Mouse (Mus musculus) forebrain, embryonic 12.5 days (tissue): Measurements from ENCODE around the gene Nudt22. TPM values are rescaled to one million over a fixed set of nuclear protein-coding genes. Genes with fewer than 3 reads are reported as not detected.
"Not testable (repeated sequence)": the region's sequence is repeated elsewhere in the genome, so short reads cannot be mapped to it uniquely, and the experiment has no call there.

Source experiments
- ATAC-seq: fragments of 200-750 bp; cut with Nextera tagmentation; 2 replicates; pipeline ENCODE4 v1.8.0; 2017; ENCODE audit warnings: moderate TSS enrichment; ENCODE audit not compliant: low FRiP score
- H3K27ac ChIP-seq: fragments of 300-500 bp; sonication (generic); 2 replicates; pipeline ENCODE4 v1.5.1; 2016; ENCODE audit warnings: mild to moderate bottlenecking
- H3K27me3 ChIP-seq: fragments of 300-500 bp; sonication (generic); 2 replicates; pipeline ENCODE4 v1.6.1; 2016; ENCODE audit warnings: mild to moderate bottlenecking
- H3K36me3 ChIP-seq: fragments of 300-500 bp; sonication (generic); replicated peaks from 2 replicates; pipeline ENCODE4 v1.6.1; 2016; ENCODE audit warnings: mild to moderate bottlenecking
- H3K4me1 ChIP-seq: fragments of 300-500 bp; sonication (generic); 2 replicates; pipeline ENCODE4 v1.6.1; 2016
- H3K4me2 ChIP-seq: fragments of 300-500 bp; sonication (generic); 2 replicates; pipeline ENCODE4 v1.6.1; 2016; ENCODE audit warnings: mild to moderate bottlenecking, moderate library complexity
- H3K4me3 ChIP-seq: fragments of 300-500 bp; sonication (generic); replicated peaks from 2 replicates; pipeline ENCODE4 v1.5.1; 2016; ENCODE audit warnings: mild to moderate bottlenecking
- H3K9ac ChIP-seq: fragments of 300-500 bp; sonication (generic); 2 replicates; pipeline ENCODE4 v1.6.1; 2016; ENCODE audit warnings: mild to moderate bottlenecking
- H3K9me3 ChIP-seq: fragments of 300-500 bp; sonication (generic); 2 replicates; pipeline ENCODE4 v1.6.1; 2016
- WGBS: fragments of 180-500 bp; shearing (Covaris S2); methylation state at CpG from one replicate; pipeline ENCODE4 v1.1.7; 2016; 5-methylcytosine and 5-hydroxymethylcytosine counted together
- polyA plus RNA-seq: library from polyadenylated mRNA; unstranded; fragments of >200 nt; fragmentation: Nextera tagmentation; extraction: Ambion mirVana; gene quantifications from 2 replicates; pipeline ENCODE4 v1.2.1, GENCODE M21; 2016

Gene Nudt22
- polyA plus RNA-seq, 1 experiment from 2014 or later, result 16.2 TPM

DNA sequence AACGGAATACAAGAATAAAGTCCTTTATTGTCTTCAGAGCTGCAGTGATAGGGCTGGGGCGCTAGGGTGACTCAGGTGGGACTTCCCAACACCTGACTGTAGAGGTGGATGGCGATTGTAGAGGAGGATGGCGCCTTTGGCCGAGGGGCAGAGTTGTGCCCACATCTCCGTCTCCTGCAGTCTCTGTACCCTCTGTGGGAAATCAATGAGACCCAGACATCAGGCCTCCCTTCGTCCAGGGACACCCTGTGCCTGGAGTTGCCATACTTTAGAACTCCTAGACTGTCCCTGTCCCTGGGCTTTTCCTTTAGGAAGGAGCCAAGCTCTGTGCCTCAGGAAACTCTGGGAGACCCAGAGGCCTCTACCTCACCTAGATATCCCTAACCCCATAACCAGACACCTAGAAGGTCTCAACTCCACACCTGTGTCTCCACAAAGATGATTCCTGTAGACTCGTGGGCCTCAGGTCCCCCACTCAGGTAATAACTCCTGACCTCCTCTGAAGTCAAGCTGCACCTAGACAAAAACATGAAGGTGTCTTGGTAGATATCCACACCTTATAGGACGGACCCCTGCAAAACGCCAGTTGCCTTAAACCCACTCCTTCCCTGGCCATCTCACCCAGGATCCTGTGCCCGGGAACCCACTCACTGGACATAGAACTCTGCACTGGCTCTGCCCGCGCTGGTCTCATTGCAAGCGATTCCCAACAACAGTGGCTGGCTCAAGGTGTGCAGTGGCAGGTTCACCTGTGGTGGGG lies 2.7 kb downstream of the Nudt22 start:
- peak overlapping the region; percentile 95 for H3K4me2 ChIP-seq
- ATAC-seq, result no peak
- H3K27me3 ChIP-seq, result no peaks in the 10 kb centered on the region
- 59% methylated on average over 14 of the region's 14 CpGs for WGBS
- peak overlapping the region; percentile 65; the same call in 1 of the 2 replicates for H3K27ac ChIP-seq
- H3K9me3 ChIP-seq, result no peaks in the 10 kb centered on the region
- peaks cover 50% of the 10 kb centered on the region for H3K4me1 ChIP-seq
- H3K36me3 ChIP-seq, result 0 out of 2 replicates have a peak, but pooled peaks cover 4% of the 10 kb centered on the region
- peak overlapping the region; percentile 65 for H3K9ac ChIP-seq
- peak overlapping the region; percentile 56 for H3K4me3 ChIP-seq

DNA sequence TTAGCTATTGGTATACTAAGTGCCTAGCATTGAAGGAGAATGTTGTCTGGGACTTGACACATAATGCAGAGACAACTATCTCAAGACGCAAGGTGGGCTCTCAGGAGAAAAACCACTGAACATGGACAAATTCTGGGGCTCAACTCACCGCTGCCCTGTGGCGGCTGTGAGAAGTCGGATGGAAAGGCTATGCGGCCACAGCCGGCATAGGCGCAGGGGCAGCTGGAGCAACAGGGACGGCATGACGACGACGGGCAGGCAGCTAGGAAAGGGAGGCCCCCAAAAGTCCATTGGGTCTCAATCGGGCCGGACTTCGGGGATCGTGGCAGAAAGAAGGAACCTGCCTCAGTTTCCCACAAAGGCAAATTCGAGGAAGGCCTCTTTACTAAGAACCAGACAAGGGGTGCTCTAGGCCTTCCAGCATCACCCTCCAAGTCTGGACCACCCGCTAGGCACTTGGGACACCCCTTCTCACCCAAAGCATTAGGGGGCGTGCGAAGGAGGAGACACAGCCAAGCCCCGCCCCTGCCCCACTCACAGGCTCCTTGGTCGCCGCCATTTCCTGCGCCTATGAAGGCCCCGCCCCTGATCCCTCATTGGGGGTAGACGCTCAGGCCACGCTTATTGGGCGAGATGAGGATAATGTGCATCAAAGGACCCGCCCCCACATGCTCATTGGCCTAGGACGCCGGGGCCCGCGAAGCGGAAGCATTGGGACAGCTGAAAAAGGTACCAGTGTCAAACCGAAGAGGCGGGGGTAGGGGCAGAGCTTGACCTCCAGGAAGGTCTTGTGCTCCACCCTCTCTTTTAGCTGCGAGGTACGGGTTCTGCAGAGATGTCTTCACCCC lies 3.7 kb downstream of the Nudt22 start, which contains the start of gene Dnajc4:
Gene Dnajc4 (minus strand): TSS at position 562 of the 848 bp plus-strand sequence.
- Histone ChIP-seq H3K27me3 (no peaks in the 10 kb centered on the region), H3K27ac (peak within 1 kb of the TSS; percentile 65; the same call in 1 of the 2 replicates), H3K4me1 (peaks cover 54% of the 10 kb centered on the region), H3K4me3 (peak within 1 kb of the TSS; percentile 56), H3K36me3 (0 out of 2 replicates have a peak, but pooled peaks cover 4% of the 10 kb centered on the region), H3K9me3 (no peaks in the 10 kb centered on the region), H3K9ac (peak within 1 kb of the TSS; percentile 77), H3K4me2 (peak within 1 kb of the TSS; percentile 95)
- ATAC-seq, result peak; percentile 94
- 2% methylated on average over 37 of the region's 37 CpGs for WGBS

DNA sequence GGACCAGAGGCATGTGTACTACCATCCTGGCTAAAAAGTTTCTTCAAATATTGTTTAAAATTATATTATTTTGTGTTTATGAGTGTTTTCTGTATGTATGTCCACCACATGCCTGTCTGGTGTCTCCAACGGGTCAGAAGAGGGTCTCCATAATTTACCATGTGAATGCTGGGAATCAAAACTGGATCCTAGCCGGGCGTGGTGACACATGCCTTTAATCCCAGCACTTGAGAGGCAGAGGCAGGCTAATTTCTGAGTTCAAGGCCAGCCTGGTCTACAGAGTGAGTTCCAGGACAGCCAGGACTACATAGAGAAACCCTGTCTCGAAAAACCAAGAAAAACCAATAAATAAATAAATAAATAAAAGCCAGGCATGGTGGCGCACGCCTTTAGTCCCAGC lies 4.8 kb downstream of the Nudt22 start:
- H3K27ac ChIP-seq, H3K4me2 ChIP-seq, ATAC-seq, H3K4me3 ChIP-seq, H3K27me3 ChIP-seq, H3K36me3 ChIP-seq, H3K9me3 ChIP-seq, H3K9ac ChIP-seq: not testable (repeated sequence)
- 92% methylated on average over 6 of the region's 6 CpGs for WGBS
- H3K4me1 ChIP-seq, result peaks cover 54% of the 10 kb centered on the region

DNA sequence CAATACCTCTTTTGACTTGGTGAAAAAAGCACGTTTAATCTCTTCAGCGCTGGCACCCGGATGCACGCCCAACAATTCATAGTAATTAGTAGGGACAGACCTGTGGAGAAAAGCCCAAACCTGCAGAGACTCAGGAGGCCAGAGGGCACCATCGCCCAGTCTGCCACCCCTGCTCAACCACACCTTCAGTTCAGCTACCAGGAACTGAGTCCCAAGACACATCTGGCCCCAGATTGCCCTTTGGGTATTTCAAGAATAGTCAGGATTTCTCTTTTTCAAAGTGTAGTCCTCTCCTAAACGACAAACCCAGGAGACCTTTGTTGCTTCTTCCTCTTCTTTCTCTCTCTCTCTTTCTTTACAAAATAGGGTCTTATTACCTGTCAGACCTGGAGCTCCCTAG lies 5.2 kb downstream of the Nudt22 start:
- H3K36me3 ChIP-seq, result 0 out of 2 replicates have a peak, but pooled peaks cover 4% of the 10 kb centered on the region
- WGBS, result 91% methylated on average over 6 of the region's 6 CpGs
- no peak for ATAC-seq
- H3K4me1 ChIP-seq, result peaks cover 55% of the 10 kb centered on the region
- no peaks in the 10 kb centered on the region for H3K9me3 ChIP-seq
- H3K27me3 ChIP-seq, result no peaks in the 10 kb centered on the region
- no peak overlapping the region for H3K4me2 ChIP-seq
- no peak overlapping the region for H3K9ac ChIP-seq
- H3K4me3 ChIP-seq, result no peak overlapping the region
- no peak overlapping the region for H3K27ac ChIP-seq

DNA sequence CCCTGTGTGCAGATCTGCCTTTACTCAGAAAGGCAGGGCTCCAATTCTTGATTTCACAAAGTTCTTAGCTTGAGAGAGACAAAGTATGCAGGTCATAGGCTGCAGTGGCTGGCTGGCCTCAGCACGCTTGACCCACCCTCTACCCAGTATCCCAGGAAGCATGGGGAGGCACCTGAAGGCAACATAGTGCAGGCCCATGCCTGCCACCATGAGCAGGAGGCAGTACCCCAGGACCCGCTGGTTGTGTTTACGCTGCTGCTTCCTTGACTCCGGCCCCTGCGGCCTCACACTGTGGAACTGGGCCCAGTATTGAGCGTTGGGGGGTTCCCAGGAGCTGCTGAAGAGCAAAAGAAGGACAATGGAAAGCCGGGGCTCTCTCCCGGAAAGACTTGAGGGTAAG lies 6.7 kb downstream of the Nudt22 start:
- Histone ChIP-seq H3K36me3 (peaks cover 15% of the 10 kb centered on the region), H3K27ac (no peak overlapping the region), H3K9ac (no peak overlapping the region), H3K4me2 (no peak overlapping the region), H3K4me3 (no peak overlapping the region), H3K4me1 (peaks cover 41% of the 10 kb centered on the region), H3K9me3 (no peaks in the 10 kb centered on the region), H3K27me3 (no peaks in the 10 kb centered on the region)
- no peak for ATAC-seq
- WGBS, result 93% methylated on average over 8 of the region's 8 CpGs

DNA sequence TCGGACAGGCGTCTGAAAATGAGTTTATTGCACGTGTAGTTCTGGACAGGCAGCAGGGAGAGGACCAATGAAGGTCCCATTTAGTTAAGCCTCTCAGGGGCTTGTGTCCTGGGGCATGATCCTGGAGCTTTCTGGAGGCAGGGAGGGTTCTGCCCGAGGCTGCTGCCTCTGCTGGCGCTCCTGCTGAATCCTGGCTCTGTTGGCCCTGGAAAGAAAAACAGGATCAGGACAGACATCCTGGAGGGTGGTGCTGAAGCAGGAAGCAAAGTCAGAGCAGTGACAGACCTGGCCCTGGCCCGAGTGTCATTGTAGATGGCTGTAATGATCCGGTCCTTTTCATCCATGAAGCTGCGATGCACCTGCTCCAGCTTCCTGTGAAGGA lies 8.0 kb downstream of the Nudt22 start:
- Histone ChIP-seq H3K4me3 (peak overlapping the region; percentile 84), H3K27ac (peak overlapping the region; percentile 85), H3K9ac (peak overlapping the region; percentile 96), H3K36me3 (peaks cover 15% of the 10 kb centered on the region), H3K4me2 (peak overlapping the region; percentile 96), H3K4me1 (peaks cover 38% of the 10 kb centered on the region), H3K27me3 (no peaks in the 10 kb centered on the region), H3K9me3 (no peaks in the 10 kb centered on the region)
- WGBS, result 6% methylated on average over 8 of the region's 8 CpGs
- no peak for ATAC-seq

DNA sequence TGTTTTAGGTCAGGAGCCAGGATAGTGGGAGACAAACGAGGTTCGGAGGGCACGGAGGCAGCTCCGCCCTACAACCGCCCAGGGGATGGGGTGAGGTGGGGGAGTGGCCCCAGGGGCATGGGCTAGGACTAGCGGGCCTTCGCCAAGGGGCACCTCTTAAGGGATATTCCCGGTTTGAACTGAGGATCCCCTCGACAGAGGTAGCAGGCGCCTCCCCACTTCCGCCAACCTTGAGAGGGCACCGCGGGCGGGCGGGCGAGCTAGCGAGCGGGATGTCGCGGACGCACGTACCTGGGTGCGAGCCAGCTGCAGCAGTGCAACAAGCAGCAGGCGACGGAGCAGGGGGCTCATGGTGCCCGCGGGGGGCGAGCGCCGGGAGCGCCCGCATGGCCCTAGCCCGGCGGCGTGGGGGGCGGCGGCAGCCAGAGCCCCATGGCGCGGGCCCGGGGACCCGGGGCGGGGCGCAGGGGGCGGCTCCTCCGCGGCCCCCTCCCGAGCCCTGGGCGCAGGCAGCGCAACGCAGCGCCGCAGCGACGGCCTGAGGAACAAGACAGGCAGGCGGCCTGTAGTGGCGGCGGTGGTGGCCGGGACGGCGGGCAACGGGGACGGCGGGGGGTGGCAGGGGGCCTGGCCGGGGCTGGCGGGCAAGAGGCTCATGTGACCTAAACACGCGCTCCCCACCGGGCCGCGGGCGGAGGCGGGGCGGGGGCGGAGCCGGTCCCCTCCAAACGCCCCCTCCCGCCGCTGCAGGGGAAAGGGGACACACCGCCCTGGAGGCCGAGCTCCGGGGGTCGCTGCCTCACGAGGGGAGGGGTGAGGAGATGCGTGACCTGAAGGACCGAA lies 8.6 kb downstream of the Nudt22 start, which contains the start of gene Vegfb:
Gene Vegfb (minus strand): TSS at position 591 of the 843 bp plus-strand sequence.
- peaks cover 36% of the 10 kb centered on the region for H3K4me1 ChIP-seq
- under 1% methylated on average over 62 of the region's 85 CpGs for WGBS
- H3K9ac ChIP-seq, result peak within 1 kb of the TSS; percentile 96
- H3K27ac ChIP-seq, result peak within 1 kb of the TSS; percentile 85
- peaks cover 22% of the 10 kb centered on the region for H3K36me3 ChIP-seq
- H3K4me3 ChIP-seq, result peak within 1 kb of the TSS; percentile 84
- H3K9me3 ChIP-seq, result no peaks in the 10 kb centered on the region
- peak within 1 kb of the TSS; percentile 96 for H3K4me2 ChIP-seq
- ATAC-seq, result peak; percentile 57
- no peaks in the 10 kb centered on the region for H3K27me3 ChIP-seq

DNA sequence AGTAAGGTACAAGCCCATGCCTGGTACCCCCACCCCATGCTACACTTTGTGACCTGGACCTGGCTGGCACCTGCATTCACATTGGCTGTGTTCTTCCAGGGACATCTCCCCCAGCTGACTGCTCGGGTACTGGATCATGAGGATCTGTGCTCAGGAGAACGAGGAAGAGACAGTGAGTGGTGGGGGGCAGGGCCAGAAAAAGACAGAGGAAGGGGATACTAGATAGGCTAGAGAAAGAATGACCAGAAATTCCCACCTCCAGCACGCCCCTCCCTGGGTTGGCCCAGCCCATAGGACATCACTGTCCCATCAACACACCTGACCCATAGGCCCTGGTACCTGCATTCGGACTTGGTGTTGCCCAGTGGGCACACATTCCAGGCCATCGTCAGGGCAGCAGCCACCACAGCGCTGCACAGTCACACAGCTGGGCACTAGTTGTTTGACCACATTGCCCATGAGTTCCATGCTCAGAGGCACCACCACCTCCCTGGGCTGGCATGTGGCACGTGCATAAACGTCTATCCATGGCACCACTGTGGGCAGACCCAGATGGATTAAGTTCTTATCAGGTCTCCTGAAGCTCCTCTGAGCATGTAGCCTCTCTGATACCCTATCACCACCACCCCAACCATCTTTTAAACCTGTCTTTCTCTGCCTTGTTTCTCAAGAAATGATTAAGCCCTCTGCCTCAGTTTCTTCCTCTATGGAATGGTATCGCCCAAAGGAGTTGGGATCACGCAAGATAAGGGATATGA lies 9.8 kb downstream of the Nudt22 start:
- H3K9me3 ChIP-seq, result no peaks in the 10 kb centered on the region
- H3K27ac ChIP-seq, result no peak overlapping the region
- H3K27me3 ChIP-seq, result no peaks in the 10 kb centered on the region
- 84% methylated on average over 10 of the region's 10 CpGs for WGBS
- H3K4me1 ChIP-seq, result peaks cover 32% of the 10 kb centered on the region
- peaks cover 24% of the 10 kb centered on the region for H3K36me3 ChIP-seq
- H3K9ac ChIP-seq, result peak overlapping the region; percentile 96
- H3K4me3 ChIP-seq, result peak overlapping the region; percentile 84
- peak overlapping the region; percentile 96 for H3K4me2 ChIP-seq
- ATAC-seq, result no peak

DNA sequence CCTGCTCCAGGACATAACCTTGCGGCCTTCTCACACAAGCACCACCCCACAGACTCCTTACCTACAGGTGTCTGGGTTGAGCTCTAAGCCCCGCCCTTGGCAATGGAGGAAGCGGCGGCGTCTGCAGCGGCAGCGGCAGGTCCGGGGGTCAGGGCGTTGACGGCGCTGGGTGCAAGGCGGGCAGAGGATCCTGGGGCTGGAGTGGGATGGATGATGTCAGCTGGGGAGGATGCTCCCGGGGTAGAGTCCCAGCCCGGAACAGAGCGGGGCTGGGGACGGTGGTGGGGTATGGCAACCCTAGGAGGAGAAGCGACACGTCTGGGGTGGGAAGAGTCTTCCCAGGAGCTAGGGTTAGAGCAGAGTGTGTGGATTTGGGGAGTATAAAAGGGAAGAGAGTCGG lies 10.6 kb downstream of the Nudt22 start:
- WGBS, result 89% methylated on average over 19 of the region's 19 CpGs
- Histone ChIP-seq H3K36me3 (peaks cover 24% of the 10 kb centered on the region), H3K4me2 (no peak overlapping the region), H3K9me3 (no peaks in the 10 kb centered on the region), H3K4me1 (peaks cover 37% of the 10 kb centered on the region), H3K27ac (no peak overlapping the region), H3K4me3 (no peak overlapping the region), H3K27me3 (no peaks in the 10 kb centered on the region), H3K9ac (no peak overlapping the region)
- no peak for ATAC-seq

DNA sequence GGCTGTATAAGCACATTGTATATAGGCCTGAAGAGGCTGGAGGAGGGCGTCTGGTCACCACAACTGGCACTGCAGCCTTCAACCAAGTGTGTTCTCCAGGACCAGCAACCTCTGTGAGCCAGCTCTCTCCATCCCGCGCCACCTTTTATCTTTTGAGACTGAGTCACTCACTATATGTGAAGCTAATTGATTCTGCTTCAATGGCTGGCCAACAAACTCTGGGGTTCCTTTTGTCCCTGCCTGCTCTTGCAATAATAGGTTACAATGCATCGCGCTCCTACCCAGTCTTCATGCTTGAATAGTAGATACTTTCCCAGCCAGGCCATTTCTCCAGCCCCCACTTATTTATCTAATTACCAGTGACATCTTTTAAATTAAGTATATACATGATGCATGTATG lies 12.3 kb downstream of the Nudt22 start:
- Histone ChIP-seq H3K9ac (no peak overlapping the region), H3K27ac (0 out of 2 replicates have a peak overlapping the region, but pooled peaks have one; percentile 36), H3K4me2 (no peak overlapping the region), H3K27me3 (no peaks in the 10 kb centered on the region), H3K9me3 (no peaks in the 10 kb centered on the region), H3K4me3 (no peak overlapping the region), H3K4me1 (peaks cover 47% of the 10 kb centered on the region), H3K36me3 (peaks cover 20% of the 10 kb centered on the region)
- WGBS, result 22% methylated on average over 5 of the region's 5 CpGs
- no peak for ATAC-seq

DNA sequence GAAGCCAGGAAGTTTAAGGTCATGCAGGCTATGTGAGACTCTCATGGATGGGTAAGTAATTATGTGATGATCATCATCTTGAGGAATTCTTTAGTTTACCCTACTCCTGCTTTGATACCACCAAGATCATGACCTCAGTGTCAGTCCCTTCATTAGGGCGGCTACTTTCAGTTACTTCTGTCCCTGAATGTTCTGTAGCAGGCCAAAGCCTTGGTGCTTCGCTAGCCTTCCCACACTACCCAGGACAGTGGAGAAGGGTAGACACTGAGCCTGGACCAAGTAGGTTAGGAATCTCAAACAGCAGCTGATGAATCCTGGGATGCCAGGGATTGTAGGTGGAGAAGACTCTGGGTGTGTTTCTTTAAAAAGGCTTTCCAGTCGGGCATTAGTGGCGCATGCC lies 14.5 kb downstream of the Nudt22 start:
- H3K27me3 ChIP-seq, result no peaks in the 10 kb centered on the region
- H3K27ac ChIP-seq, result no peak overlapping the region
- peaks cover 52% of the 10 kb centered on the region for H3K4me1 ChIP-seq
- ATAC-seq, result no peak
- WGBS, result 87% methylated on average over 4 of the region's 4 CpGs
- peaks cover 40% of the 10 kb centered on the region for H3K36me3 ChIP-seq
- no peaks in the 10 kb centered on the region for H3K9me3 ChIP-seq
- peak overlapping the region; percentile 64; the same call in 1 of the 2 replicates for H3K4me2 ChIP-seq
- no peak overlapping the region for H3K9ac ChIP-seq
- H3K4me3 ChIP-seq, result no peak overlapping the region
